Mouse (Mus musculus) cerebellum, adult 11 months (tissue): ENCODE measurements around the gene Hinfp.
"Not testable (repeated sequence)": the region's sequence is repeated elsewhere in the genome, so short reads cannot be mapped to it uniquely, and the experiment has no call there.

Source experiments
- DNase-seq: peaks from one replicate; pipeline ENCODE4 v3.0.0; 2022

Hinfp gene

GRCm38 (mm10) chr9:44309756-44310155, 4.3 kb upstream of the Hinfp start:
- no peak for DNase-seq

GRCm38 (mm10) chr9:44307248-44307647, 1.8 kb upstream of the Hinfp start:
- no peak for DNase-seq

- no peak for DNase-seq
These were observed 1.1 kb upstream of the Hinfp start for GRCm38 (mm10) chr9:44306532-44306931.

- DNase-seq = not testable (repeated sequence)
These were observed 5.5 kb downstream of the Hinfp start for GRCm38 (mm10) chr9:44300001-44300400.

GRCm38 (mm10) chr9:44292490-44292889, 13.0 kb downstream of the Hinfp start:
- DNase-seq = no peak

GRCm38 (mm10) chr9:44288959-44289291, 16.5 kb downstream of the Hinfp start:
- DNase-seq = no peak

- peak; percentile 63 for DNase-seq
These were observed 17.2 kb downstream of the Hinfp start, which contains the start of gene Abcg4 for GRCm38 (mm10) chr9:44288076-44288958. Gene Abcg4, minus strand, starts transcription at chr9:44288615.

- peak; percentile 40 for DNase-seq
These were observed 17.9 kb downstream of the Hinfp start for GRCm38 (mm10) chr9:44287401-44288075.

- DNase-seq = no peak
These were observed 18.5 kb downstream of the Hinfp start for GRCm38 (mm10) chr9:44287003-44287400.

GRCm38 (mm10) chr9:44286256-44286850, 19.1 kb downstream of the Hinfp start:
- DNase-seq = no peak

GRCm38 (mm10) chr9:44283183-44283582, 22.3 kb downstream of the Hinfp start:
- DNase-seq = no peak

GRCm38 (mm10) chr9:44269973-44270372, 35.5 kb downstream of the Hinfp start:
- no peak for DNase-seq

GRCm38 (mm10) chr9:44269077-44269476, 36.4 kb downstream of the Hinfp start:
- no peak for DNase-seq

- DNase-seq = no peak
These were observed 37.0 kb downstream of the Hinfp start, which contains the start of gene Nlrx1 for GRCm38 (mm10) chr9:44268432-44268831. Gene Nlrx1, minus strand, starts transcription at chr9:44268599.

- DNase-seq = peak; percentile 82
These were observed 37.5 kb downstream of the Hinfp start for GRCm38 (mm10) chr9:44268027-44268360.

- DNase-seq = no peak
These were observed 38.0 kb downstream of the Hinfp start for GRCm38 (mm10) chr9:44267319-44268026.

- DNase-seq = no peak
These were observed 38.8 kb downstream of the Hinfp start for GRCm38 (mm10) chr9:44266478-44267226.

GRCm38 (mm10) chr9:44261388-44261787, 44.1 kb downstream of the Hinfp start:
- DNase-seq = no peak

GRCm38 (mm10) chr9:44259014-44259413, 46.5 kb downstream of the Hinfp start:
- no peak for DNase-seq

- no peak for DNase-seq
These were observed 49.3 kb downstream of the Hinfp start for GRCm38 (mm10) chr9:44256213-44256612.

- DNase-seq = no peak
These were observed 50.3 kb downstream of the Hinfp start for GRCm38 (mm10) chr9:44255136-44255521.

- DNase-seq = no peak
These were observed 50.8 kb downstream of the Hinfp start for GRCm38 (mm10) chr9:44254508-44255135.
